Mouse (Mus musculus) intestine, postnatal 0 days (tissue): ENCODE measurements around the gene Cnot6. TPM values are rescaled to one million over a fixed set of nuclear protein-coding genes. Genes with fewer than 3 reads are reported as not detected.
A peak's percentile ranks its signal among the peaks of the same experiment; 100 is the strongest.

ENCODE experiments used
- ATAC-seq: fragments of 200-750 bp; cut with Nextera tagmentation; 2 replicates; pipeline ENCODE4 v1.8.0; 2017; ENCODE audit warnings: mild to moderate bottlenecking, moderate TSS enrichment, moderate library complexity
- H3K27ac ChIP-seq: fragments of 300-500 bp; sonication (generic); 2 replicates; pipeline ENCODE4 v1.5.1; 2014; ENCODE audit warnings: mild to moderate bottlenecking, low read depth, low read length, moderate library complexity
- H3K27me3 ChIP-seq: fragments of 300-500 bp; sonication (generic); replicated peaks from 2 replicates; pipeline ENCODE4 v1.6.1; 2014; ENCODE audit warnings: low read length, mixed read lengths; ENCODE audit not compliant: control insufficient read depth, insufficient read depth
- H3K36me3 ChIP-seq: fragments of 300-500 bp; sonication (generic); 2 replicates; pipeline ENCODE4 v1.6.1; 2014; ENCODE audit warnings: mild to moderate bottlenecking, moderate library complexity; ENCODE audit not compliant: control insufficient read depth, insufficient read depth
- H3K4me1 ChIP-seq: fragments of 300-500 bp; sonication (generic); replicated peaks from 2 replicates; pipeline ENCODE4 v1.6.1; 2014; ENCODE audit warnings: antibody characterized with exemption, low read length, mixed read lengths; ENCODE audit not compliant: control insufficient read depth, insufficient read depth
- H3K4me2 ChIP-seq: fragments of 300-500 bp; sonication (generic); replicated peaks from 2 replicates; pipeline ENCODE4 v1.6.1; 2014; ENCODE audit warnings: low read depth, mild to moderate bottlenecking, moderate library complexity
- H3K4me3 ChIP-seq: fragments of 300-500 bp; sonication (generic); 2 replicates; pipeline ENCODE4 v1.5.1; 2014; ENCODE audit warnings: low read depth, low read length
- H3K9ac ChIP-seq: fragments of 300-500 bp; sonication (generic); 2 replicates; pipeline ENCODE4 v1.6.1; 2014; ENCODE audit warnings: mild to moderate bottlenecking, low read depth, low read length
- H3K9me3 ChIP-seq: fragments of 300-500 bp; sonication (generic); 2 replicates; pipeline ENCODE4 v1.6.1; 2016; ENCODE audit warnings: mixed run types; ENCODE audit not compliant: control insufficient read depth
- CTCF ChIP-seq: sonication (generic); IDR thresholded peaks from 2 replicates; pipeline ENCODE4 v1.5.1; 2016; ENCODE audit warnings: low read depth, mild to moderate bottlenecking, control low read depth, antibody characterized with exemption, moderate library complexity
- WGBS: fragments of 180-500 bp; shearing (Covaris S2); extraction: QIAGEN DNeasy Blood & Tissue Kit; methylation state at CpG from one replicate; pipeline ENCODE4 v1.1.7; 2014; 5-methylcytosine and 5-hydroxymethylcytosine counted together
- polyA plus RNA-seq: library from polyadenylated mRNA; unstranded; fragments of >200 nt; fragmentation: Nextera tagmentation; extraction: Ambion mirVana; gene quantifications from 2 replicates; pipeline ENCODE4 v1.2.1, GENCODE M21; 2015

The Cnot6 gene
- polyA plus RNA-seq, 1 experiment from 2014 or later: 27.2 TPM

DNA sequence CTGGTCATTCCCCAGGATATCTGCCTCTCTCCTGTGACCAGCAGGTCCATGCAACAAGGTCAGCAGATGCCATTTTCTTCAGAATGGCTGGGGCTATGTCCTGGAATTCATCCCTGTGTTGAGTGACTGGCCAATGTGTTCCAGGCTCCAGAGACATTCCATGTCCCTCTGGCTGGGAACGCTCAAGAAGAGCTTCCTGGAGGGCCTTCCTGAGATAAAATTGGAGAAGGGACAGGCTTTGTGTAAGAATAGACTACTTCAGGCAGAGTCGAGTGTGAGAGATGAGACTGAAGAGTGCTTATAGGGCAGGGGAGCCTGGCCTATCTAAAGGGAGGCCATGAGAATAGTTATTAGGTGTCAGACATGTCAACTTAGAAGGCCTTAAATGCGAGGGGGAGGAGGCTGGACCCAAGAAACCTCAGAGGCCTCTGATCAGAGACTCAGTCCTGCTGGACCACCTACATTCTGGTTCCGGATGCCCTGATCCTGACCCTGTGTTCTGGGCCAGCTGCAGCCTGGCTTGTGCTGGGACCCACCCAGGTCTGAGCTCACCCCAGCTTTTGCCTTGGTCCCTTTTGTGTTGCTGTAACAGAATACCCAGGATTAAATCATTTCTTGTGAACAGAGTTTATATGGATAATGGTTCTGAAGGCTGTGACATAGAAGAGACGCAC is 17.9 kb upstream of the Cnot6 start:
- Histone ChIP-seq H3K27me3 (no peaks in the 10 kb centered on the region), H3K9me3 (no peaks in the 10 kb centered on the region), H3K4me1 (no peaks in the 10 kb centered on the region), H3K36me3 (no peaks in the 10 kb centered on the region), H3K4me2 (no peak overlapping the region), H3K27ac (no peak overlapping the region), H3K9ac (no peak overlapping the region), H3K4me3 (no peak overlapping the region)
- ATAC-seq: no peak
- no peak for TF ChIP-seq CTCF
- WGBS: 88% methylated on average over 5 of the region's 5 CpGs

DNA sequence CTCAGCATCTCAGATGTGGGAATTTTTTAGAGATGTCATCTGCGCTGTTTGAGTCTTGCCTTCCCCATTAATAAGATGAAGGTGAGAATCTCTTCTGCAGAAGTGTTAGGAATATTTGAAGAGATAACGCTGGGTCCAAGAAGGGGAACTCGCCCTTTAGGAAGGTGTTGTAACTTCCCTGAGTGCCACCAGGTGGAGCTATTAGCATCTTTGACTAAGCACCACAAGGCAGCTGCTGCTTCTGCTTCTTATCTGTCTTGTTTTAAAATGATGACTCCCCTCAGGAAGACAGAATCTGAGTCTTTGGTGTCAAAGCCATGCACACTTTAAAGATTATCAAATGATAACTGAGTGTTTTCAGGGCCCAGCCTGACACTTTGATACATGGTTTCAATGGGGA is 15.4 kb upstream of the Cnot6 start:
- TF ChIP-seq CTCF: peak; percentile 89
- H3K4me3 ChIP-seq: no peak overlapping the region
- H3K9ac ChIP-seq: no peak overlapping the region
- H3K36me3 ChIP-seq: no peaks in the 10 kb centered on the region
- H3K4me2 ChIP-seq: no peak overlapping the region
- H3K4me1 ChIP-seq: no peaks in the 10 kb centered on the region
- no peak for ATAC-seq
- 12% methylated on average over 3 of the region's 3 CpGs for WGBS
- H3K27ac ChIP-seq: no peak overlapping the region
- no peaks in the 10 kb centered on the region for H3K27me3 ChIP-seq
- H3K9me3 ChIP-seq: no peaks in the 10 kb centered on the region

DNA sequence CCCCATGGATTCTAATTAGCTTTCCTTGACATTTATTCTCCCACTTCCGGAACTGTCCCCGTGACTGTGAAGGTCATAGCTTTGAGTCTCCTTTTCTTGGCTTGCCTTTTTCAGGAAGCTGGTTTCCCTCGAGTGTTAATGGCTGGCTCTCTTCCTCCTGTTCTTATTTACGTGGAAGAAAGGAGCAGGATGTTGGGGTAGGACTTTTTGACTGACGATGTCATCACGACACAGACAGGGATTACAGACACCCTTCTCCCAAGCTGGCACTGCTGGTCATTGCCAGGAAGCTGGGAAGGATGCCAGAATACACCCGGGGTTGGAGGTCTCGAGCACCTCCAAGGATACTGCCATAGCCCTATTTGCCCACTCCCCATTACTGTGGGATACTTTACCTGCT is 14.3 kb upstream of the Cnot6 start:
- Histone ChIP-seq H3K27ac (no peak overlapping the region), H3K9me3 (no peaks in the 10 kb centered on the region), H3K4me3 (no peak overlapping the region), H3K4me2 (no peak overlapping the region), H3K36me3 (no peaks in the 10 kb centered on the region), H3K9ac (no peak overlapping the region), H3K4me1 (no peaks in the 10 kb centered on the region), H3K27me3 (no peaks in the 10 kb centered on the region)
- WGBS: 61% methylated on average over 8 of the region's 8 CpGs
- no peak for ATAC-seq
- no peak for TF ChIP-seq CTCF

DNA sequence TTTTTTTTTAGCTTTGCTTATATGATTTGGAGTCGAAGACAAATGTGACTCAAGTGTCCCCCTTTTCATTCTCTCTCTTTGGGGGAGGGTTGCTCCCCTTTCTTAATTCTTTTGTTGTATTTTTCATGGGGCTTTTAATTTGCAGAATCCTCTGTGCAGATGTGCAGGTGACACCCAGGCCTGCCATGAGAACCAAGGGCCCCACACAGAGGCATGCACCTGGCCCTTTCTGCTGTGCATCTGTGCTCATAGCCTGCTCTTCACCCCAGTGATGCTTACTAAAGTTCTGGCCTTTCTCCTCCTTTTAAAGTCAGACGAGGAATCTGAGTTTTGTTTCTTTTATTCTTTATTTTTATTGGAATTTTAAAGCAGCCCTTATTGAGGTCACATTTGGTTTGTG is 12.2 kb upstream of the Cnot6 start:
- Histone ChIP-seq H3K4me3 (no peak overlapping the region), H3K9me3 (no peaks in the 10 kb centered on the region), H3K27me3 (no peaks in the 10 kb centered on the region), H3K9ac (no peak overlapping the region), H3K4me2 (no peak overlapping the region), H3K27ac (no peak overlapping the region), H3K36me3 (no peaks in the 10 kb centered on the region), H3K4me1 (no peaks in the 10 kb centered on the region)
- no peak for TF ChIP-seq CTCF
- 74% methylated on average over 2 of the region's 2 CpGs for WGBS
- ATAC-seq: no peak

DNA sequence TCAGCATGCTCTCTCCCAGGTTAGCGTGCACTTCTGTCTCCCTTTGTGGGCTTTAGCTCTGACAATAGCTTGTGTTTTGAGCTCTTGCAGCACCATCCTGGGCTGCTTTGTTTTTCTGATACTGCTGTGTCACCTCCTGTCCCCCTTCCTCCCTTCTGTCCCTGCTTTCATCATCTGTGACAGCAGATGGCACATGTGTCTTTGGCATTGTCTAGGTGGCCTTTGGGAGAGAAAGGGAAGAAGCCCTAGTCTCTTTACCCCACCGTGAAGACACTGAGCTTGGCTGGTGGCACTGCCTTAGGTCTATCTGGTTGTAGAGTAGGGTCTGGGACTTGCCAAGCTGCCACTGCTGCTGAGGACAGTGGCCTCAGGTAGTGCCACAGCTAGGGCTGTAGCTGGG is 10.8 kb upstream of the Cnot6 start:
- no peaks in the 10 kb centered on the region for H3K27me3 ChIP-seq
- no peak for ATAC-seq
- H3K4me1 ChIP-seq: no peaks in the 10 kb centered on the region
- no peak for TF ChIP-seq CTCF
- H3K36me3 ChIP-seq: no peaks in the 10 kb centered on the region
- 80% methylated on average over 2 of the region's 2 CpGs for WGBS
- H3K27ac ChIP-seq: no peak overlapping the region
- H3K9ac ChIP-seq: no peak overlapping the region
- H3K9me3 ChIP-seq: no peaks in the 10 kb centered on the region
- H3K4me2 ChIP-seq: no peak overlapping the region
- no peak overlapping the region for H3K4me3 ChIP-seq

DNA sequence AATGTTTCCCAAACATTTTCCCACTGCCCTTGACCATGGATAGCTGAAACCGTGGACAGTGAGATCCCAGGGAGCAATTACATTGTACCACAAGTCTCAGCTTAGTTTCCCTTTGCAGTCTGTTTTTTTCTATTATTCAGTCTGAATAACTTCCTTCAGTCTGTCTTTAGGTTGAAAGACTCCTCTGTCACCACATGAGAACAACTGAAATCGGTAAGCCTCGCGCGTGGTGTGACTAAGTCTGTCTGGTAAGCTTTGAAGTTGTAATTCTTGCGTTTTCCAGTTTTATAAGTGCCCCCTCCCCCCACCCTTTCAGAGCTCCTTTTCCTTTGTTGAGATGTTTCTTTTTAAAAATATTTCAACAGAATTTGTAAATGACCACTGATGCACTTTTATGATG is 10.2 kb upstream of the Cnot6 start:
- no peak overlapping the region for H3K4me3 ChIP-seq
- H3K9me3 ChIP-seq: no peaks in the 10 kb centered on the region
- no peak overlapping the region for H3K4me2 ChIP-seq
- no peak overlapping the region for H3K27ac ChIP-seq
- TF ChIP-seq CTCF: no peak
- H3K27me3 ChIP-seq: no peaks in the 10 kb centered on the region
- no peak overlapping the region for H3K9ac ChIP-seq
- H3K4me1 ChIP-seq: no peaks in the 10 kb centered on the region
- 83% methylated on average over 6 of the region's 6 CpGs for WGBS
- ATAC-seq: no peak
- H3K36me3 ChIP-seq: no peaks in the 10 kb centered on the region

DNA sequence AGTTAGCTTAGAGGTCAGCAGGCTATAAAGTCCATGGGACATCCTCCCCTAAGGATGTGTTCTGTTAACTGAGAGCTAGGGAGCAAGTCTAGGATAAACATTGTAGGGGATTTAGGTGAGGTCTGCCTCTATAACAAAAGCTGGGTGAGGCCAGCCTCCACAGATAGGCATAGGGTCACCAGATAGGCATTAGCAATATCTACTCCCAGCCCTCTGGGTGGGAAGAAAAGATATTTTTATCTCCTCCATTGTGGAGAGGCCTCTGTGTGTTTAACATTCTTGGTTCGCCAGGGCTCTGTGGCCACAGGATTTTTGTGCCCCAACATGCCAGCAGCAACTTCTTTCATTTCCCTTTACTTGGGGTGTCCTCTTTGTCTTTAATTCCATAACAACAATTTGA is 8.8 kb upstream of the Cnot6 start:
- H3K27ac ChIP-seq: no peak overlapping the region
- H3K36me3 ChIP-seq: no peaks in the 10 kb centered on the region; the same call in 1 of the 2 replicates
- no peak for ATAC-seq
- H3K4me2 ChIP-seq: no peak overlapping the region
- TF ChIP-seq CTCF: no peak
- 70% methylated on average over 1 of the region's 1 CpGs for WGBS
- no peak overlapping the region for H3K4me3 ChIP-seq
- no peaks in the 10 kb centered on the region for H3K27me3 ChIP-seq
- H3K9me3 ChIP-seq: no peaks in the 10 kb centered on the region
- no peak overlapping the region for H3K9ac ChIP-seq
- H3K4me1 ChIP-seq: no peaks in the 10 kb centered on the region
